Mouse (Mus musculus): ENCODE data around the gene Entpd2. TPM values are rescaled to one million over a fixed set of nuclear protein-coding genes. Genes with fewer than 3 reads are reported as not detected.
"Not testable (repeated sequence)": the region's sequence is repeated elsewhere in the genome, so short reads cannot be mapped to it uniquely, and the experiment has no call there.

Gene Entpd2
- polyA plus RNA-seq, 1 experiment = 0.89 TPM

DNA sequence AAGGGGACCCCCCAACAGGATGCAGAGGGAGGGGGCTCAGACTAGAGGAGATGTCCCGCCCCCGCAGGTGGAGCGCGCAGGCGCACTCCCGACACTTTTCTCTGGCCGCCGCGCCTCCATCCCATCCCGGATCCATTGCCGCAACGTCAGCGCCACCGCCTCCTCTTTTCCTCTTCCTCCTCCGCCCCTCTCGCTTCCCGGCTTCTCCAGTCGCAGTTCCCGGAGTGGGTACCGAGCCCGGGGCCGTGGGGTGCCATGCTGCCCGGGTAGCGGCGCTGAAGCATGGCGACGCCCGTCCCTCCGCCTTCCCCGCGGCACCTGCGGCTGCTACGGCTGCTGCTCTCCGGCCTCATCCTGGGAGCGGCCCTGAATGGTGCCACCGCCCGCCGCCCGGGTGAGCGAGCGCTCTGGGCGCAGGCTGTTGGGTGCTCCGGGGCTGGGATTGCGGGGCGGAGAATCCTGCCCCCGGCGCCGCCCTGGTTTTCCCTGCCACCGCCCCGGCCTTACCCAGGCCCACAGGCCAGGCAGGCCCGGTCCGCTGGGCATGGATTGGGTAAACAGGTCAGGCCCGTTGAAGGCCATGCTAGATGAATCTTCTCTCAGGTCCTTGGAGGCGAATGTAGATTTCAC is 7.4 kb downstream of the Entpd2 start:
- peak overlapping the region; percentile 31 for H3K4me3 ChIP-seq
- H3K79me2 ChIP-seq (ENCODE audit: control insufficient read depth, insufficient read depth) = no peaks in the 10 kb centered on the region
- peaks cover 15% of the 10 kb centered on the region for H3K27me3 ChIP-seq (ENCODE audit: control insufficient read depth, insufficient read depth, insufficient read length)
- H3ac ChIP-seq (ENCODE audit: control insufficient read depth, insufficient read length) = peak overlapping the region; percentile 14
- H3K36me3 ChIP-seq (ENCODE audit: control insufficient read depth, insufficient read depth) = no peaks in the 10 kb centered on the region
- peak overlapping the region; percentile 89 for H3K4me2 ChIP-seq (ENCODE audit: low read depth)
- TF ChIP-seq MYOD1 (IDR thresholded peaks at IDR 0.05; ENCODE audit: control insufficient read depth in 1 of 3, insufficient read length in 2 of 3, low read depth in 2 of 3) (no peak), POLR2AphosphoS2 (IDR thresholded peaks at IDR 0.05; ENCODE audit: insufficient read length, low read depth) (peak; percentile 11), MYOG (IDR thresholded peaks at IDR 0.05; ENCODE audit: control insufficient read depth in 1 of 3, insufficient read depth in 1 of 3, insufficient read length in 2 of 3, low read depth in 2 of 3) (peak in 1 of 3 experiments; percentile 8), POLR2A (IDR thresholded peaks at IDR 0.05; ENCODE audit: insufficient read length, low read depth) (peak; percentile 78)

GRCm38 (mm10) chr2:25403994-25404393 is 8.3 kb downstream of the Entpd2 start:
- H3K4me3 ChIP-seq = peak overlapping the region; percentile 31

DNA sequence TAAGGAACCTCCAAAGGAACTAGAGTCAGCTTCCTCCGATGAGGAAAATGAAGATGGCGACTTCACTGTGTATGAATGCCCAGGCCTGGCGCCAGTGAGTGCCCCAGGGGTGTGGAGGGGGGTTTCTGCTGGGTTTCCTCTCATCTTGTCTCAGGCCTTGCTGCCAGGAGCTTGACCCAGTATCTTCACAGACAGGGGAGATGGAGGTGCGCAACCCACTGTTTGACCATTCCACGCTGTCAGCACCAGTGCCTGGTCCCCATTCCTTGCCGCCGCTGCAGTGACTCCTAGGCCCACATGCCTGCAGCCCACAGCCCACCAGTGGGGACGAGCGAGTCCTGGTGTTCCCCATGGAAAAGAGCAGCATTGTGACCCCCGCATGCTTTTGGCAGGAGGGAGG is 13.2 kb downstream of the Entpd2 start:
- no peak overlapping the region for H3K4me3 ChIP-seq
- H3K79me2 ChIP-seq (ENCODE audit: control insufficient read depth, insufficient read depth) = no peaks in the 10 kb centered on the region
- no peaks in the 10 kb centered on the region for H3K36me3 ChIP-seq (ENCODE audit: control insufficient read depth, insufficient read depth)
- TF ChIP-seq MYOD1 (IDR thresholded peaks at IDR 0.05; ENCODE audit: control insufficient read depth in 1 of 3, insufficient read length in 2 of 3, low read depth in 2 of 3) (no peak), TCF12 (IDR thresholded peaks at IDR 0.05; ENCODE audit: insufficient read depth, poor library complexity, severe bottlenecking) (no peak), REST (IDR thresholded peaks at IDR 0.05; ENCODE audit: insufficient read depth, insufficient read length) (no peak), POLR2A (IDR thresholded peaks at IDR 0.05; ENCODE audit: insufficient read length, low read depth) (no peak), E2F4 (IDR thresholded peaks at IDR 0.05; ENCODE audit: insufficient read depth) (no peak), MAX (IDR thresholded peaks at IDR 0.05; ENCODE audit: low read depth) (no peak), POLR2AphosphoS2 (IDR thresholded peaks at IDR 0.05; ENCODE audit: insufficient read length, low read depth) (no peak), MYOG (IDR thresholded peaks at IDR 0.05; ENCODE audit: control insufficient read depth in 1 of 3, insufficient read depth in 1 of 3, insufficient read length in 2 of 3, low read depth in 2 of 3) (no peak), TCF3 (IDR thresholded peaks at IDR 0.05; ENCODE audit: insufficient read length, low read depth) (no peak), USF1 (IDR thresholded peaks at IDR 0.05; ENCODE audit: low read depth) (no peak), SRF (IDR thresholded peaks at IDR 0.05; ENCODE audit: control insufficient read depth, insufficient read length, low read depth) (no peak), CEBPB (IDR thresholded peaks at IDR 0.05; ENCODE audit: insufficient read depth, poor library complexity, severe bottlenecking) (no peak)
- no peak overlapping the region for H3ac ChIP-seq (ENCODE audit: control insufficient read depth, insufficient read length)
- H3K27me3 ChIP-seq (ENCODE audit: control insufficient read depth, insufficient read depth, insufficient read length) = no peaks in the 10 kb centered on the region
- no peak overlapping the region for H3K4me2 ChIP-seq (ENCODE audit: low read depth)

More at GRCm38 (mm10) chr2:25403994-25404393, 8.3 kb downstream of the Entpd2 start:
- Histone ChIP-seq H3K4me2 (ENCODE audit: low read depth) (peak overlapping the region; percentile 89), H3K79me2 (ENCODE audit: control insufficient read depth, insufficient read depth) (no peaks in the 10 kb centered on the region), H3K36me3 (ENCODE audit: control insufficient read depth, insufficient read depth) (no peaks in the 10 kb centered on the region), H3K27me3 (ENCODE audit: control insufficient read depth, insufficient read depth, insufficient read length) (peaks cover 6% of the 10 kb centered on the region), H3ac (ENCODE audit: control insufficient read depth, insufficient read length) (peak overlapping the region; percentile 14)
- no peak for TF ChIP-seq E2F4 (IDR thresholded peaks at IDR 0.05; ENCODE audit: insufficient read depth)
- no peak for TF ChIP-seq MYOG (IDR thresholded peaks at IDR 0.05; ENCODE audit: control insufficient read depth in 1 of 3, insufficient read depth in 1 of 3, insufficient read length in 2 of 3, low read depth in 2 of 3)
- no peak for TF ChIP-seq SRF (IDR thresholded peaks at IDR 0.05; ENCODE audit: control insufficient read depth, insufficient read length, low read depth)
- no peak for TF ChIP-seq CEBPB (IDR thresholded peaks at IDR 0.05; ENCODE audit: insufficient read depth, poor library complexity, severe bottlenecking)
- TF ChIP-seq MAX (IDR thresholded peaks at IDR 0.05; ENCODE audit: low read depth) = no peak
- TF ChIP-seq TCF12 (IDR thresholded peaks at IDR 0.05; ENCODE audit: insufficient read depth, poor library complexity, severe bottlenecking) = no peak
- TF ChIP-seq USF1 (IDR thresholded peaks at IDR 0.05; ENCODE audit: low read depth) = no peak
- TF ChIP-seq POLR2A (IDR thresholded peaks at IDR 0.05; ENCODE audit: insufficient read length, low read depth) = no peak
- no peak for TF ChIP-seq MYOD1 (IDR thresholded peaks at IDR 0.05; ENCODE audit: control insufficient read depth in 1 of 3, insufficient read length in 2 of 3, low read depth in 2 of 3)
- TF ChIP-seq POLR2AphosphoS2 (IDR thresholded peaks at IDR 0.05; ENCODE audit: insufficient read length, low read depth) = no peak
- no peak for TF ChIP-seq REST (IDR thresholded peaks at IDR 0.05; ENCODE audit: insufficient read depth, insufficient read length)
- TF ChIP-seq TCF3 (IDR thresholded peaks at IDR 0.05; ENCODE audit: insufficient read length, low read depth) = no peak

GRCm38 (mm10) chr2:25413436-25413835 is 17.8 kb downstream of the Entpd2 start:
- H3K4me2 ChIP-seq (ENCODE audit: low read depth); H3K36me3 ChIP-seq (ENCODE audit: control insufficient read depth, insufficient read depth); H3ac ChIP-seq (ENCODE audit: control insufficient read depth, insufficient read length); H3K27me3 ChIP-seq (ENCODE audit: control insufficient read depth, insufficient read depth, insufficient read length); H3K79me2 ChIP-seq (ENCODE audit: control insufficient read depth, insufficient read depth); H3K4me3 ChIP-seq: not testable (repeated sequence)

GRCm38 (mm10) chr2:25417426-25417825 is 21.8 kb downstream of the Entpd2 start:
- Histone ChIP-seq H3K27me3 (ENCODE audit: control insufficient read depth, insufficient read depth, insufficient read length) (no peaks in the 10 kb centered on the region), H3ac (ENCODE audit: control insufficient read depth, insufficient read length) (no peak overlapping the region), H3K4me2 (ENCODE audit: low read depth) (peak overlapping the region; percentile 67), H3K4me3 (no peak overlapping the region), H3K36me3 (ENCODE audit: control insufficient read depth, insufficient read depth) (no peaks in the 10 kb centered on the region), H3K79me2 (ENCODE audit: control insufficient read depth, insufficient read depth) (no peaks in the 10 kb centered on the region)
- TF ChIP-seq POLR2AphosphoS2 (IDR thresholded peaks at IDR 0.05; ENCODE audit: insufficient read length, low read depth) (no peak), SRF (IDR thresholded peaks at IDR 0.05; ENCODE audit: control insufficient read depth, insufficient read length, low read depth) (no peak), TCF3 (IDR thresholded peaks at IDR 0.05; ENCODE audit: insufficient read length, low read depth) (no peak), TCF12 (IDR thresholded peaks at IDR 0.05; ENCODE audit: insufficient read depth, poor library complexity, severe bottlenecking) (no peak), MYOD1 (IDR thresholded peaks at IDR 0.05; ENCODE audit: control insufficient read depth in 1 of 3, insufficient read length in 2 of 3, low read depth in 2 of 3) (no peak), CEBPB (IDR thresholded peaks at IDR 0.05; ENCODE audit: insufficient read depth, poor library complexity, severe bottlenecking) (no peak), REST (IDR thresholded peaks at IDR 0.05; ENCODE audit: insufficient read depth, insufficient read length) (no peak), USF1 (IDR thresholded peaks at IDR 0.05; ENCODE audit: low read depth) (no peak), E2F4 (IDR thresholded peaks at IDR 0.05; ENCODE audit: insufficient read depth) (no peak), MYOG (IDR thresholded peaks at IDR 0.05; ENCODE audit: control insufficient read depth in 1 of 3, insufficient read depth in 1 of 3, insufficient read length in 2 of 3, low read depth in 2 of 3) (no peak), POLR2A (IDR thresholded peaks at IDR 0.05; ENCODE audit: insufficient read length, low read depth) (no peak), MAX (IDR thresholded peaks at IDR 0.05; ENCODE audit: low read depth) (no peak)

All from myocyte (in vitro differentiated cells).